Mouse (Mus musculus) retina, adult 2 months (tissue): Measurements from ENCODE around the gene Crebzf.

Experiments used
- DNase-seq: peaks from one replicate; pipeline ENCODE4 v3.0.0-alpha.2; 2012; ENCODE audit warnings: low read depth, low spot score

Crebzf gene

GRCm38 (mm10) chr7:90476313-90477245 lies 34.0 kb downstream of the Crebzf start, which contains the start of gene Dlg2:
TSS of gene Dlg2 (plus strand) at chr7:90476672.
- peak; percentile 40 for DNase-seq

- no peak for DNase-seq
These were observed 40.1 kb downstream of the Crebzf start for GRCm38 (mm10) chr7:90482607-90483006.
